Mouse (Mus musculus): ENCODE data around the gene Tmed11. TPM values are rescaled to one million over a fixed set of nuclear protein-coding genes. Genes with fewer than 3 reads are reported as not detected.
"Not testable (repeated sequence)": the region's sequence is repeated elsewhere in the genome, so short reads cannot be mapped to it uniquely, and the experiment has no call there.

Gene Tmed11
- polyA plus RNA-seq (2011; ENCODE audit: insufficient read depth, insufficient read length, low replicate concordance, missing spikeins): not detected in 2 replicates

DNA sequence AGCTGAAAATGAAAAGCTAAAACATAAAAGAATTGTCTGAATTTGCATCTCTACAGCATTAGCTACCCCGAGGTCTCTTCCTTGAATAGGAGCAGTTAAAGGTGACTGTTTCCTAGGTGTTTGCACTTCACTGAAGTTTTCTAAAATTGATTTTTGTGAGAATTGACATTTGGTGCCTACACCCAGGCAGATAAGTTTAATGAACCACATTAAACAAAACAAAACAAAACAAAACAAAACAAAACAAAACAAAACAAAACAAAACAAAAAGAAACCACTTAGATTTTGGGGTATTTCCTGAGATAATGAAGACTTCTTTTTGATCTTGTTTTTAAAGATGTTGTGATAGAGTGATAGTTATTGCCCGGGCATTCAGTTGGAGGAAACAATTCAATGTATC lies at the start of gene Tmed11:
Gene Tmed11 (minus strand): TSS at position 101 of the 400 bp plus-strand sequence.
- not testable (repeated sequence) for H3K4me1 ChIP-seq (ENCODE audit: control insufficient read depth, insufficient read depth, low read length); H3K4me3 ChIP-seq (replicated peaks; ENCODE audit: control insufficient read depth, low read depth, low read length); H3K27ac ChIP-seq (ENCODE audit: control insufficient read depth, insufficient read depth, low read depth, low read length, poor library complexity)
- 50% methylated on average over 2 of the region's 2 CpGs for WGBS

DNA sequence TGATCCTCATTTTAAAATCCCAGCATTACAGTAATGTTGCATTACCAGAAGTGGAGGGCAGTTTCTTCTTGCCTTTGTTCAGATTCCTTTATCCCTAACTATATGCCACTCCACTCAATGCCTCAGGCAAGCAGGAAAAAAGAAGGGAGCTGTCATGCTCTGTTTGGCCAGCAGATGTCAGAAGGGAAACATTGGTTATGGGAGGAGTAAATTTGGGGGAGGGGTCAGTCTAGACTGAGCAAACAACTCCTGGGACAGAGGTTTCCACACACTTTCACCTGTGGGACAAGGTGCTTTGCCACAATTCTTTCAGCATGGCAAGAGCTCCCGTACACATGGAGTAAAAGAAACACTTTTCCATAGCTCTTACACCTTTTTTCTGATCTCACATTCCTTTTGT lies 41.0 kb upstream of the Tmed11 start:
- no peaks in the 10 kb centered on the region for H3K4me1 ChIP-seq (ENCODE audit: control insufficient read depth, insufficient read depth, low read length)

DNA sequence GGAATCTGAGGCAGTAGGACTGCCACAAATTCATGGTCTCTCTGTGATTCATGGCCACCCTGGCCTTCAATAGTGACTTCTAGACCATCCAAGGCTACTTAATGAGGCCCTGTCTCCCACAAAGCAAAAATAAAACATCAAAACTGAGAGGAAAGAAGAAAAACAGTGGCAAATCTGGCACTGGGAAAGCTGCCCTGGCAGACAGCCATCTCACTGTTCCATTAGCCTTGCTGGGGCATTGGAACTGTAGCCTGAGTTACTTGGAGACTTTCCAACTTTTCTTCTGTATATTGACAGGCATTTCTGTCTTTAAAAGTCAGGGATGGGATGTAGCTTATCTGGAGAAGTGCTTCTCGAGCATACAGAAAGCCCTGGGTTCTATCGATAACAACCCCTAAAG lies 28.1 kb upstream of the Tmed11 start:
- no peak overlapping the region for H3K4me3 ChIP-seq (replicated peaks; ENCODE audit: control insufficient read depth, low read depth, low read length)
- H3K27ac ChIP-seq (ENCODE audit: control insufficient read depth, insufficient read depth, low read depth, low read length, poor library complexity): no peak overlapping the region
- H3K4me1 ChIP-seq (ENCODE audit: control insufficient read depth, insufficient read depth, low read length): no peaks in the 10 kb centered on the region
- 80% methylated on average over 2 of the region's 2 CpGs for WGBS
- TF ChIP-seq POLR2A (IDR thresholded peaks at IDR 0.05; ENCODE audit: borderline replicate concordance, control insufficient read depth, low read depth, low read length) (no peak), CTCF (IDR thresholded peaks at IDR 0.05; ENCODE audit: control insufficient read depth, insufficient read depth, low read length) (no peak)

More for the DNA sequence above, 41.0 kb upstream of the Tmed11 start:
- Histone ChIP-seq H3K4me3 (replicated peaks; ENCODE audit: control insufficient read depth, low read depth, low read length) (no peak overlapping the region), H3K27ac (ENCODE audit: control insufficient read depth, insufficient read depth, low read depth, low read length, poor library complexity) (no peak overlapping the region)
- no peak for TF ChIP-seq CTCF (IDR thresholded peaks at IDR 0.05; ENCODE audit: control insufficient read depth, insufficient read depth, low read length)
- TF ChIP-seq POLR2A (IDR thresholded peaks at IDR 0.05; ENCODE audit: borderline replicate concordance, control insufficient read depth, low read depth, low read length): no peak
- WGBS: 51% methylated on average over 1 of the region's 1 CpGs

DNA sequence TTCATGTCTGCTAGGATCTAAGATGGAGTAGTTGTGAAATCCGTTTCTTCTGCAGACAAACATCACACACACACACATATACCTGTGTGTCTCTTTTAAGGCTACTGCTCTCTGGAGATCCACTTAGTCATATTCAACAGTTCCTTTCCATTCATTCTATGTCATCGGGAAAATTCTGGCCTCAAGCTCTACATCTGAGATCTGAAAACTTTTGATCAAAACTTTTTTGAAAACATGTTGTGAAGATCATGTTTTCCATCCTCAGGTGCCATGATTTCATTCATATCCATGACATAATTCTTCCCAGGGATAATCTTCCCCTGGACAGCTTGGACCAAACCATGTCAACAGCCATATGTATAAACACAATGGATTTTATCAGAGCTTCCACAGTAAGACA lies 13.6 kb upstream of the Tmed11 start, which contains the start of gene Vmn2r8:
Gene Vmn2r8 (minus strand): TSS at position 101 of the 400 bp plus-strand sequence.
- not testable (repeated sequence) for H3K4me1 ChIP-seq (ENCODE audit: control insufficient read depth, insufficient read depth, low read length); H3K27ac ChIP-seq (ENCODE audit: control insufficient read depth, insufficient read depth, low read depth, low read length, poor library complexity); H3K4me3 ChIP-seq (replicated peaks; ENCODE audit: control insufficient read depth, low read depth, low read length)
- 62% methylated on average over 2 of the region's 2 CpGs for WGBS

DNA sequence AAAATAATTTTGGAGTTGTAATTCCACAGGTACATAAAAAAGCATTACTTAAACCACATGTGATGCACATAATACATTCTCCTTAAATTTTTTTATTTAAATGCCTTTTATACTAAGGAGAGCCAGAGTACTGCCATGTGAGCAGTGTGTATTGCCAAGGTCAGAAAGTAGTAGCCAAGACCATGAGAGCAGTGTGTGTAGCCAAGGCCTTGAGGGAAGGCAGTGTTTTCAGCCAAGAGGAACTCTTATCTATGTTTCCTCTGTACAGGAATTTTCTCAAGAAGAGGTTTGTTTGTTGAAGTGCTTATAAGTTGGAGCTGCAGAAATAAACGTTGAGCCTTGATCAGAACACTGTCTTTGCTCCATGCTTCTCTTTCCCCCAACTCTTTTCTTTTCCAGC lies 8.5 kb upstream of the Tmed11 start:
- no peak overlapping the region for H3K4me3 ChIP-seq (replicated peaks; ENCODE audit: control insufficient read depth, low read depth, low read length)
- H3K4me1 ChIP-seq (ENCODE audit: control insufficient read depth, insufficient read depth, low read length): no peaks in the 10 kb centered on the region
- WGBS: 32% methylated on average over 1 of the region's 1 CpGs
- no peak for TF ChIP-seq POLR2A (IDR thresholded peaks at IDR 0.05; ENCODE audit: borderline replicate concordance, control insufficient read depth, low read depth, low read length)
- no peak for TF ChIP-seq CTCF (IDR thresholded peaks at IDR 0.05; ENCODE audit: control insufficient read depth, insufficient read depth, low read length)
- no peak overlapping the region for H3K27ac ChIP-seq (ENCODE audit: control insufficient read depth, insufficient read depth, low read depth, low read length, poor library complexity)

DNA sequence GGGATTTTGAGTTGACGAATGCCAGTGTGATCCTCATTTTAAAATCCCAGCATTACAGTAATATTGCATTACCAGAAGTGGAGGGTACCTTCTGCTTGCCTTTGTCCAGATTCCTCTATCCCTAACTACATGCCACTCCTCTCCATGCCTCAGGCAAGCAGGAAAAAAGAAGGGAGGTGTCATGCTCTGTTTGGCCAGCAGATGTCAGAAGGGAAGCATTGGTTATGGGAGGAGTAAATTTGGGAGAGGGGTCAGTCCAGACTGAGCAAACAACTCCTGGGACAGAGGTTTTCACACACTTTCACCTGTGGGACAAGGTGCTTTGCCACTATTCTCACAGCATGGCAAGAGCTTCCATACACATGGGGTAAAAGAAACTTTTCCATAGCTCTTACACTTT lies 4.8 kb downstream of the Tmed11 start:
- not testable (repeated sequence) for H3K4me1 ChIP-seq (ENCODE audit: control insufficient read depth, insufficient read depth, low read length); H3K4me3 ChIP-seq (replicated peaks; ENCODE audit: control insufficient read depth, low read depth, low read length); H3K27ac ChIP-seq (ENCODE audit: control insufficient read depth, insufficient read depth, low read depth, low read length, poor library complexity)
- 54% methylated on average over 1 of the region's 1 CpGs for WGBS

DNA sequence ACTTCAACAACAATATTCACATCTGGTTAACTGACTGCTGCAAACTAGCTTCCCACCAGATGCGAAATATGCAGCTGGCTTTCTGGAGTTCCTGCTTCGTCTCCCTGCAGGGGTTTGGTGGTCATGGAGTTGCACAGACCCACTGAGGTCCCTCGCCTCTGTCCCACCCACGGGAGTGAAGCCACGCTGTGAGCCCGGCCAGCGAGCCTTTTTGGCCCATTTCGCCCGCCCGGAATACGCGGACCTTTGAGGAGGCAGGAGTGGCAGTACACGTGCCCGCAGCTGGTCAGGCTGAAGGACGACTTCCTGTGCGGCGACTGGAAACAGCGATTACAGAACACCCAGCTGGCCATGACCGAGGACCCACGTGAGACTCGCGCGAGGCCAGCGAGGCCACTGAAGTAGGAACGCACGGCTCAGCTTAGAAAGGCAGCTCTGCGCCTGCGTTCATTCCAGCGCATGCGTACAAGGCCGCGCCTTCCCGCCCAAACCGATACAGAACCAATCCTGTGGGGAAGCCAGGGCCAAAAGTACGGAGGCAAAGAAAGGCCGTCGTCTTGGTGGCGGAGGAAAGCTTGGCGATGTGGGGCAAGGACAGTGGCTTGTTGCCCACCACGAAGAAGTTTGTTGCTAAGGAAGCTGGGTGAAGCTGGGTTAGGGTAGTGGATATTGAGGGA lies 20.4 kb downstream of the Tmed11 start, which contains the start of gene Rnf212:
Gene Rnf212 (minus strand): TSS at position 353 of the 677 bp plus-strand sequence.
- Histone ChIP-seq H3K4me3 (replicated peaks; ENCODE audit: control insufficient read depth, low read depth, low read length) (no peak within 1 kb of the TSS), H3K4me1 (ENCODE audit: control insufficient read depth, insufficient read depth, low read length) (no peaks in the 10 kb centered on the region), H3K27ac (ENCODE audit: control insufficient read depth, insufficient read depth, low read depth, low read length, poor library complexity) (no peak within 1 kb of the TSS)
- 70% methylated on average over 40 of the region's 40 CpGs for WGBS
- no peak for TF ChIP-seq POLR2A (IDR thresholded peaks at IDR 0.05; ENCODE audit: borderline replicate concordance, control insufficient read depth, low read depth, low read length)
- no peak for TF ChIP-seq CTCF (IDR thresholded peaks at IDR 0.05; ENCODE audit: control insufficient read depth, insufficient read depth, low read length)

DNA sequence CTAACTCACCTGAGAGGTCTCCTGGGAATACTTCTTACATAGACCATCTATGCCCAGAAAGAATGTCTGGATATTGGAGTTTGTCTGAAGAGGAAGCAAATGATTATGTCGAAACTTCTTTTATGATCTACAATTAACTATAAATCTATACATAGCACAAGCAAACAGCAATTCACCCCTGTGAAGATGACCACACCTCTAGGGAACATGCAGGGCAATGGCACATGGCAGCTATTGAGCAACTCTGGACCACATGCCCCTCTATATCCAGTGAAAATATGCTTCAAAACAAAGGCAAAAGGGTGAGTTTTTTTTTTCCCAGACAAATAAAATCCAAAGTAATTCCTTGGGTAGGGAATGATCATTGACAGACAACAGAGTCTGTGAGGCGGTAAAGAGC lies 35.2 kb downstream of the Tmed11 start:
- no peak overlapping the region for H3K4me3 ChIP-seq (replicated peaks; ENCODE audit: control insufficient read depth, low read depth, low read length)
- WGBS: 70% methylated on average over 2 of the region's 2 CpGs
- no peak overlapping the region for H3K27ac ChIP-seq (ENCODE audit: control insufficient read depth, insufficient read depth, low read depth, low read length, poor library complexity)
- TF ChIP-seq CTCF (IDR thresholded peaks at IDR 0.05; ENCODE audit: control insufficient read depth, insufficient read depth, low read length): no peak
- no peak for TF ChIP-seq POLR2A (IDR thresholded peaks at IDR 0.05; ENCODE audit: borderline replicate concordance, control insufficient read depth, low read depth, low read length)
- no peaks in the 10 kb centered on the region for H3K4me1 ChIP-seq (ENCODE audit: control insufficient read depth, insufficient read depth, low read length)

DNA sequence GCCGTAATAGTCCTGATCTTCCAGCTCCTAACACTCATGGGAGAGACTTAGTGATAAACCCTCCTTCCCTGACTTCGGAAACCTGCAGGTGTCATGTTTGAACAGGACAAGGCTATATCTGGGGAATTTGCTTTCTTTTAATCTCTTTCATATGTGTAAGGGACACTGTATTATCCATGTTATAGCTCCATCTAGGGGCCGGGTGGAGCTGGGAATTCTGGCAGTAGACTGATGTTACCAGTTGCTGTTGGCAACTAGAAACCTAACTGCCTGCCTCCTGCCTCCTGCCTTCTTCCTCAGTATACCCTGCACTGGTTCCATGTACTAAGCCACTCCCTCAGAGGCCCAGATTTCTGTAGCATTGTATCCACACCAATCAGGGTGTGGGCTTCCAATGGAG lies 36.8 kb downstream of the Tmed11 start:
- 68% methylated on average over 3 of the region's 3 CpGs for WGBS
- H3K27ac ChIP-seq (ENCODE audit: control insufficient read depth, insufficient read depth, low read depth, low read length, poor library complexity): no peak overlapping the region
- no peaks in the 10 kb centered on the region for H3K4me1 ChIP-seq (ENCODE audit: control insufficient read depth, insufficient read depth, low read length)
- TF ChIP-seq CTCF (IDR thresholded peaks at IDR 0.05; ENCODE audit: control insufficient read depth, insufficient read depth, low read length) (no peak), POLR2A (IDR thresholded peaks at IDR 0.05; ENCODE audit: borderline replicate concordance, control insufficient read depth, low read depth, low read length) (no peak)
- H3K4me3 ChIP-seq (replicated peaks; ENCODE audit: control insufficient read depth, low read depth, low read length): no peak overlapping the region

DNA sequence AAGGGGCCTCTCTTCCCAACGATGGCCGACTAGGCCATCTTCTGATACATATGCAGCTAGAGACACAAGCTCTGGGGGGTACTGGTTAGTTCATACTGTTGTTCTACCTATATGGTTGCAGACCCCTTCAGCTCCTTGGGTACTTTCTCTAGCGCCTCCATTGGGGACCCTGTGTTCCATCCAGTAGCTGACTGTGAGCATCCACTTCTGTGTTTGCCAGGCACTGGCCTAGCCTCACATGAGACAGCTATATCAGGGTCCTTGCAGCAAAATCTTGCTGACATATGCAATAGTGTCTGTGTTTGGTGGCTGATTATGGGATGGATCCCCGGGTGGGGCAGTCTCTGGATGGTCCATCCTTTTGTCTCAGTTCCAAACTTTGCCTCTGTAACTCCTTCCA lies 43.9 kb downstream of the Tmed11 start:
- 76% methylated on average over 4 of the region's 4 CpGs for WGBS
- H3K27ac ChIP-seq (ENCODE audit: control insufficient read depth, insufficient read depth, low read depth, low read length, poor library complexity); H3K4me1 ChIP-seq (ENCODE audit: control insufficient read depth, insufficient read depth, low read length); H3K4me3 ChIP-seq (replicated peaks; ENCODE audit: control insufficient read depth, low read depth, low read length): not testable (repeated sequence)
